22 mouse cellular contexts compared by ENCODE assay signal in the genomic region with DNA sequence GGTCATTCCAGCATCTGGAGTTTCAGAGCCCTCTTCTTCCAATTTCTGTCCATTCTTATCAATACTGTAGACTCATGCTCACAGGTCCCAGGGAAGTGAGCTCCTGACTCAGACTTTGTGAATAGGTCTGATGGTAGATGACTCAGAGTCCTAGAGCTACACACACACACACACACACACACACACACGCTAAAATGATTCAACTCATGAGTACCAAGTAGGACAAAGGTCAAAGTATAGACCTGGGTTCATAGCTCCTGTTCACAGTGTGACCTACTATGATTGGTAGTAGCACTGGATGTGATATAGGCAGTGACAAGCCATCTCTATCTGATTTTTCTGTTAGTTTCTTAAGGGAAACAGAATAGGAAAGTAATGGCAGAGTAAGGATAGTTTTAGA. TPM values are rescaled to one million over a fixed set of nuclear protein-coding genes. Genes with fewer than 3 reads are reported as not detected.
A peak's percentile ranks its signal among the peaks of the same experiment; 100 is the strongest.
DNase-seq lines count a peak whose midpoint lies in the region; ATAC-seq and TF ChIP-seq lines count a peak whose summit lies in the region.
"Had no signal": no experiment of that assay in that cellular context is flagged by ENCODE, and none has a peak within 500 bp of the region (broad histone marks: within the 10 kb centered on the region; RNA-seq: fewer than 3 reads in every experiment).

No protein-coding gene starts in this region.

- no peak overlapping the region for H3K9ac ChIP-seq in intestine, embryonic 16.5 days (ENCODE audit: low read depth, low read length)
- H3K9ac ChIP-seq in midbrain, postnatal 0 days (replicated peaks; ENCODE audit: low read length, poor library complexity, severe bottlenecking): no peak overlapping the region
- H3K9ac ChIP-seq: embryonic facial prominence, embryonic 15.5 days; hindbrain, embryonic 14.5 days; limb, embryonic 15.5 days; lung, embryonic 14.5 days; neural tube, embryonic 13.5 days had no signal

- no peaks in the 10 kb centered on the region for H3K9me3 ChIP-seq in intestine, embryonic 16.5 days (ENCODE audit: control insufficient read depth, low read length)
- no peaks in the 10 kb centered on the region for H3K9me3 ChIP-seq in midbrain, postnatal 0 days (ENCODE audit: low read length)
- H3K9me3 ChIP-seq: embryonic facial prominence, embryonic 15.5 days; heart, embryonic 10.5 days; limb, embryonic 15.5 days; midbrain, embryonic 10.5 days; neural tube, embryonic 13.5 days had no signal

- 52% methylated on average over 1 of the region's 1 CpGs for WGBS in kidney, adult 2 months
- 69% methylated on average over 1 of the region's 1 CpGs for WGBS in intestine, embryonic 16.5 days
- 73% methylated on average over 1 of the region's 1 CpGs for WGBS in midbrain, postnatal 0 days

- no peak overlapping the region for H3K4me3 ChIP-seq in kidney, adult 2 months (ENCODE audit: insufficient read depth, low read depth, low read length)
- H3K4me3 ChIP-seq in intestine, embryonic 16.5 days (ENCODE audit: low read length): no peak overlapping the region
- H3K4me3 ChIP-seq in midbrain, postnatal 0 days (ENCODE audit: low read depth, low read length): no peak overlapping the region
- H3K4me3 ChIP-seq: embryonic facial prominence, embryonic 15.5 days; heart, embryonic 10.5 days; limb, embryonic 15.5 days; midbrain, embryonic 10.5 days; neural tube, embryonic 13.5 days had no signal

- no peak overlapping the region for H3K4me2 ChIP-seq in intestine, embryonic 16.5 days (ENCODE audit: low read depth, low read length)
- H3K4me2 ChIP-seq in midbrain, postnatal 0 days (ENCODE audit: low read depth, low read length, poor library complexity, severe bottlenecking): no peak overlapping the region
- H3K4me2 ChIP-seq: embryonic facial prominence, embryonic 15.5 days; hindbrain, embryonic 14.5 days; limb, embryonic 15.5 days; lung, embryonic 14.5 days; neural tube, embryonic 13.5 days had no signal

- no peak overlapping the region for H3K27ac ChIP-seq in kidney, adult 2 months (ENCODE audit: insufficient read depth, low read depth, low read length)
- no peak overlapping the region for H3K27ac ChIP-seq in intestine, embryonic 16.5 days (ENCODE audit: low read length)
- no peak overlapping the region for H3K27ac ChIP-seq in midbrain, postnatal 0 days (ENCODE audit: low read depth, low read length)
- H3K27ac ChIP-seq: heart, embryonic 10.5 days; hindbrain, embryonic 14.5 days; midbrain, embryonic 10.5 days; neural tube, embryonic 13.5 days had no signal

- TF ChIP-seq POLR2A in kidney, adult 2 months (IDR thresholded peaks at IDR 0.05; ENCODE audit: low read depth, low read length): no peak

- no peaks in the 10 kb centered on the region for H3K36me3 ChIP-seq in kidney, adult 2 months (ENCODE audit: control insufficient read depth, insufficient read depth, low read length)
- no peaks in the 10 kb centered on the region for H3K36me3 ChIP-seq in intestine, embryonic 16.5 days (ENCODE audit: control insufficient read depth, insufficient read depth, low read length)
- H3K36me3 ChIP-seq in midbrain, postnatal 0 days (ENCODE audit: insufficient read depth, low read length): no peaks in the 10 kb centered on the region
- H3K36me3 ChIP-seq: embryonic facial prominence, embryonic 15.5 days; heart, embryonic 10.5 days; limb, embryonic 15.5 days; midbrain, embryonic 10.5 days; neural tube, embryonic 13.5 days had no signal

- H3K4me1 ChIP-seq in kidney, adult 2 months (ENCODE audit: control insufficient read depth, insufficient read depth, low read length): no peaks in the 10 kb centered on the region
- H3K4me1 ChIP-seq in intestine, embryonic 16.5 days (ENCODE audit: control insufficient read depth, insufficient read depth, low read length): no peaks in the 10 kb centered on the region
- no peaks in the 10 kb centered on the region for H3K4me1 ChIP-seq in midbrain, postnatal 0 days (ENCODE audit: insufficient read depth, low read length)
- H3K4me1 ChIP-seq: heart, embryonic 10.5 days; limb, embryonic 15.5 days; midbrain, embryonic 10.5 days; neural tube, embryonic 13.5 days had no signal

- no peak for TF ChIP-seq CTCF in kidney, adult 2 months (conservative IDR thresholded peaks at IDR 0.05; ENCODE audit: insufficient read depth, insufficient read length, low read depth, low read length)
- TF ChIP-seq CTCF in midbrain, postnatal 0 days (IDR thresholded peaks at IDR 0.05): no peak

- no peaks in the 10 kb centered on the region for H3K27me3 ChIP-seq in kidney, adult 2 months (replicated peaks; ENCODE audit: control insufficient read depth, insufficient read depth, low read length)
- H3K27me3 ChIP-seq in intestine, embryonic 16.5 days (replicated peaks; ENCODE audit: control insufficient read depth, insufficient read depth, low read length): no peaks in the 10 kb centered on the region
- no peaks in the 10 kb centered on the region for H3K27me3 ChIP-seq in midbrain, postnatal 0 days (ENCODE audit: insufficient read depth, low read length)
- H3K27me3 ChIP-seq: embryonic facial prominence, embryonic 15.5 days; limb, embryonic 15.5 days; neural tube, embryonic 13.5 days had no signal

- ATAC-seq in intestine, embryonic 16.5 days: peak; percentile 65
- ATAC-seq in midbrain, postnatal 0 days (ENCODE audit: low FRiP score): no peak

- peak; percentile 8 for DNase-seq in kidney, adult 2 months
- DNase-seq in kidney, adult 18-20 months: no peak
- DNase-seq in 3T3-L1 (ENCODE audit: low read depth, low spot score): peak; percentile 65
- peak; percentile 13 for DNase-seq in adrenal gland, adult 8-10 months
- no peak for DNase-seq in right cerebral cortex, adult 2 months (ENCODE audit: low spot score in 2 of 2)
- DNase-seq in midbrain, postnatal 0 days (ENCODE audit: low spot score): no peak
- no peak for DNase-seq in urinary bladder, postnatal 4 days (ENCODE audit: low spot score in 2 of 2)
- DNase-seq: cerebellum, postnatal 10 days; embryo, embryonic 11 days; gastrocnemius, postnatal 25 days; heart, postnatal 14 days; lung, embryonic 14.5 days; lung, postnatal 4 days had no signal

RNA-seq across cellular contexts. Expression of a gene that starts 37.8 kb away (rescaled TPM):
- 0.56 and 1.4 TPM in 2 replicates for polyA plus RNA-seq in kidney, adult 2 months (2012; rRNA removed)
- total RNA-seq in adrenal gland, adult 8-10 months (2022): under 1 TPM in 3 of 4 experiments, not detected in 1; 0.46 to 0.75 (median 0.49) TPM
- polyA plus RNA-seq in intestine, embryonic 16.5 days (2015; fragmentation: Nextera tagmentation; extraction: Ambion mirVana): 1.8 and 2.0 TPM in 2 replicates
- total RNA-seq in midbrain, postnatal 0 days (2014; rRNA removed): not detected in 2 replicates
- 0.12 TPM in 1 of 2 replicates, not detected in the other for polyA plus RNA-seq in midbrain, postnatal 0 days (2015; fragmentation: Nextera tagmentation; extraction: Ambion mirVana)
- total RNA-seq: gastrocnemius, postnatal 25 days; layer of hippocampus, postnatal 25 days; left cerebral cortex, postnatal 25 days had no signal

RNA-seq across cellular contexts. Expression of a gene that starts 50.9 kb away (rescaled TPM):
- 4.5 and 5.3 TPM in 2 replicates for polyA plus RNA-seq in kidney, adult 2 months (2012; rRNA removed)
- 10 to 100 TPM; 47.5 to 60.5 (median 57.4) TPM for total RNA-seq in adrenal gland, adult 8-10 months (2022)
- polyA plus RNA-seq in intestine, embryonic 16.5 days (2015; fragmentation: Nextera tagmentation; extraction: Ambion mirVana): 33.5 and 36.7 TPM in 2 replicates
- total RNA-seq in midbrain, postnatal 0 days (2014; rRNA removed): 35.4 and 37.0 TPM in 2 replicates
- polyA plus RNA-seq in midbrain, postnatal 0 days (2015; fragmentation: Nextera tagmentation; extraction: Ambion mirVana): 44.4 and 47.3 TPM in 2 replicates

Comparison
In these comparisons a context has a peak if more than half of its experiments do, and no peak if none do; other contexts are left out.
1. DNase-seq: peak in kidney, adult 2 months (single experiment), 3T3-L1 (single experiment) and adrenal gland, adult 8-10 months (single experiment); none in kidney, adult 18-20 months (single experiment), right cerebral cortex, adult 2 months (0 of 2), midbrain, postnatal 0 days (single experiment) and urinary bladder, postnatal 4 days (0 of 2).